Mouse (Mus musculus): ENCODE measurements at regions not wholly inside any gene's neighbourhood (a gene's known extent, or its start where the extent isn't known, plus 50 kb on each side); places are given as distances from the start of the nearest gene placed in this dataset.

- TF ChIP-seq CTCF (IDR thresholded peaks at IDR 0.05; ENCODE audit: insufficient read depth, low read length) (no peak), POLR2A (IDR thresholded peaks at IDR 0.05; ENCODE audit: borderline replicate concordance, extremely low read depth, low read depth, low read length) (no peak)
These were observed 278.9 kb upstream of the Kcnab2 start for GRCm38 (mm10) chr4:152756535-152756934.
